Mouse (Mus musculus) left cerebral cortex, postnatal 4 days (tissue): ENCODE data around the gene Fam57a. TPM values are rescaled to one million over a fixed set of nuclear protein-coding genes. Genes with fewer than 3 reads are reported as not detected.
A peak's percentile ranks its signal among the peaks of the same experiment; 100 is the strongest.

Experiments
- DNase-seq: peaks from one replicate; pipeline ENCODE4 v3.0.0-alpha.2; 2022
- intact Hi-C: fragments of 180-260 bp; cut with DNase I; formaldehyde crosslinking; loops from one replicate; pipeline ENCODE4 v1.15.1; 2025
- total RNA-seq, 2 experiments: library from RNA; stranded (reverse); gene quantifications; 2 replicates each; pipeline ENCODE4 v1.2.3; 2021

Fam57a gene
- total RNA-seq, 2 experiments from 2014 or later = 22.9 to 25.9 TPM

- intact Hi-C loops = no loop called here
- peak; percentile 94 for DNase-seq
Observed at GRCm38 (mm10) chr11:76242901-76243810, 63.7 kb downstream of the Fam57a start, which contains the start of the genes Mrm3 and Glod4. Mrm3 (plus strand) TSS chr11:76243715. Glod4 (minus strand) TSS chr11:76243725.

DNA sequence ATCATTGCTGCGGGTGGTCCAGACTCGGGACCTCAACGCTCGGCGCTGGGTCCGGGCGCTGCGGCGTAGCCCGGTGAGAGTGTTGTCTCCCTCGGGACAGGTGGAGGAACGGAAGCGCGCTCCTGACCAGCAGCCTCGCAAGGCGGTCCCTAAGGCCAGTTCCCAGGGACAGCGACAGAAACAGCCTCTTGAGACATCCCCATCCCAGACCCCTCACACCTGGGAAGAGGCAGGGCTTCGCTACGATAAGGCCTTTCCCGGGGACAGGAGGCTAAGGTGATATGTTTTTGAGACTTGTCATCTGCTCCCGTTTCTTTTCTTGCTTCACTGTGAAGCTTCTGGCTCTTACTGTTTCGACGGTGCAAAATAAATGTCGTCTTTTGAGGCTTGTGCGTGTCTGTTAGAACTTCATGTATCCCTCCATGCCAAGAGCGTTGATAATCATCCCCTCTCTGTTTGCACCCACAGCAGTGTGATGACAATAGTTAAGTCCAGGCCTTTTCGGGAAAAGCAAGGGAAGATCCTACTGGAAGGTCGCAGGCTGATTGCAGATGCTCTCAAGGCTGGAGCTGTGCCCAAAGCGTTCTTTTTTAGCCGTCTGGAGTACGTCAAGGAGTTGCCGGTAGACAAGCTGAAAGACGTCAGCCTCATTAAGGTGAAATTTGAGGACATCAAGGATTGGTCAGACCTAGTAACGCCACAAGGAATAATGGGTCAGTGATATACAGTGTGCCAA, 64.5 kb downstream of the Fam57a start:
- intact Hi-C loops = no loop called here
- no peak for DNase-seq

- no peak for DNase-seq
- intact Hi-C loops = no loop called here
Observed at GRCm38 (mm10) chr11:76246439-76246838, 67.0 kb downstream of the Fam57a start.

GRCm38 (mm10) chr11:76247239-76247638, 67.8 kb downstream of the Fam57a start:
- intact Hi-C loops = no loop called here

GRCm38 (mm10) chr11:76252036-76252435, 72.6 kb downstream of the Fam57a start:
- intact Hi-C loops = loop anchor here (2.0 kb wide), 1 partner anchor 147 kb away; the partner anchor contains the start of gene Nxn
- DNase-seq = peak; percentile 60

More at GRCm38 (mm10) chr11:76247239-76247638, 67.8 kb downstream of the Fam57a start:
- no peak for DNase-seq

GRCm38 (mm10) chr11:76253145-76253917, 73.9 kb downstream of the Fam57a start:
- intact Hi-C loops = loop anchor here (2.0 kb wide), 1 partner anchor 145 kb away; the partner anchor contains the start of gene Nxn
- peak; percentile 88 for DNase-seq

- DNase-seq = no peak
- intact Hi-C loops = loop anchor here (2.0 kb wide), 1 partner anchor 145 kb away; the partner anchor contains the start of gene Nxn
Observed at GRCm38 (mm10) chr11:76253918-76254264, 74.4 kb downstream of the Fam57a start.

DNA sequence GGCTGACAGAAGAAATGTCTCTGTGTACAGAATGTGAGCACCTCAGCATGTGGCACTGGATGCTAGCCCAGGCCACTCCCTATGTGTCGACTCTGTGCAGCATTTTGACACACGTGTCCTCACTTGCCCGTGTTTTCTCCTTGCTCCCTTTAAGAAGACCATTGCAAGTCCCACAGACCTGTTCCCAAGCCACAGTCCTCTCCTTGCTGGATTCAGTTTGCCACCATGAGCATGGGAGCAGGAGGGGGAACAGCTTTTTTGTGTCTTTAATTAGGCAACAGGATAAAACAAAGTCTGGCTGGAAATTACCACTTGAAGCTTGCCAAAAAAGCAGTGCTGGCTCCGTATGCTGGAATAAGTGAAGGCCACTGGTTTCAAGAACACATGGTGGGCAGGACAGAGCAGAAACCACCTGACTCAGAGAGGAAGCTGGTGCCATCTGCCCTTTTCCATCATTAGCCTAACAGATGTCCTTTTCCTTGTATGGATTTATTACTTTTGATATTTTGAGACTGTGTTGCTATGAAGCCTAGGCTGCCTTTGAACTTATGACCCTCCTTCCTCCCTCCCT, 76.0 kb downstream of the Fam57a start:
- intact Hi-C loops = no loop called here
- peak; percentile 72 for DNase-seq

DNA sequence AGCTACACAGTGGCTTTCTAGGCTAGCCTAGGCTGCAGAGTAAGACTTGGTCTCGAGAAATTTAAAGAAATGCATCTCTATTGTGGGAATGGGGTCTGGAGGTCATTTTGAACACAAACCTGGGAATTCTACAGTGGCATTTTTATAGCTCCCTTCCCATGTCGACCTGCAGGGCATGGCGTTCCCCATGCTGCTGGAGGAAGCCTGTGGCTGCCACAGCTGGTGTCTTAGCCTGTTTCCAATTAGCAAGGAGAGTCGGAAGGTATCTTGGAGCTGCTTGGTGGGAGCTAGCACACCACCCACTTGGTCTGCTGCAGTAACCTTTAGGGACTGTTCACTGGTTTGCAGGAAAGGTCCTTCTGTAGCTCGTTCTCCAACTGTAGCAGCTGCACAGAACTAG, 76.7 kb downstream of the Fam57a start:
- intact Hi-C loops = no loop called here
- no peak for DNase-seq

- DNase-seq = no peak
- intact Hi-C loops = no loop called here
Observed at GRCm38 (mm10) chr11:76257386-76257785, 77.9 kb downstream of the Fam57a start.

GRCm38 (mm10) chr11:76258511-76258910, 79.0 kb downstream of the Fam57a start:
- DNase-seq = no peak
- intact Hi-C loops = no loop called here

GRCm38 (mm10) chr11:76260208-76261050, 81.0 kb downstream of the Fam57a start:
- no peak for DNase-seq
- intact Hi-C loops = no loop called here

GRCm38 (mm10) chr11:76261224-76261623, 81.8 kb downstream of the Fam57a start:
- no peak for DNase-seq
- intact Hi-C loops = no loop called here

DNA sequence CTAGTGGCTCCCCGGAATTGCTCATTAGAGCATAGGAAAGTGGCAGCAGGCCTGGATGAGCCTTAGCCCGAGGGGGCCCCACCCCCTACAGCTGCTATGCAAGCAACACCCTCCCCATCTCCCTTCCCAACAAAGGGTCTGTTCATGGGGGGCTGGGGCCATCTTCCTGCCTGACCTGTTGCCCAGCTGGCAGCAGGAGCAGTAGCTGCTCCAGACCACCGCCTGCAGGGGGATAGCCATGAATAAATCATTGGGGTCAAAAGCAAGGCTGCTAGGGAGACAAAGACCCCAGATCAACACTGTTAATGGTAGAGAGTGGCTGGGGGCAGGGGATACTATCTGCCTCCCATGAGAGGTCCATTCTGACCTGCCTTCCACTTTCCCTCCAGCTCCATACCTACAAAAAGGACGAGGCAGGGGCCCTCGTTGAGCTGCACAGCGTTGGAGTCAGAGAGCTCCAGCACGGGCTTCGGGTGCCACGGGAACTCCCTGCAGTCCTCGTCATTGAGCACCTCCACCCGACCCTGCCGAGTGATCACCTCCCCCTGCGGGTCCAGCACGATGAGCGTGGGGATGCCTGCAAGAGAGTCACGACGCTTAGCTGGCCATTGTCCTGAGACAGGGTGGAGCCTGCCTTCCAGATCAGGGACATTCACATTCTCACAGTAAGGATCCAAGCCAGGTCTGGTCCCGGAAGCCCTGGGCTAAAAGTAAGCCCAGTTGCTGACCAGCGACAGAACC, 83.3 kb downstream of the Fam57a start:
- intact Hi-C loops = no loop called here
- peak; percentile 65 for DNase-seq

Other genes starting within 250 kb of the Fam57a start
- gene Rph3al, start 241.2 kb upstream of the Fam57a start, total RNA-seq = 1 to 10 TPM; 2.9 to 4.3 TPM
- gene 1700016K19Rik, start 179.8 kb upstream of the Fam57a start, total RNA-seq = 1 to 10 TPM; 4.6 to 4.8 TPM
- gene Rflnb, start 151.9 kb upstream of the Fam57a start, total RNA-seq = 10 to 100 TPM; 28.7 to 28.9 TPM
- 10 to 100 TPM; 75.1 to 86.2 TPM for gene Vps53, start within 50 bp of the Fam57a start, total RNA-seq
- gene Dbil5, start 37.9 kb downstream of the Fam57a start, total RNA-seq = not detected
- gene Gemin4, start 38.0 kb downstream of the Fam57a start, total RNA-seq = 10 to 100 TPM in 1 of 2 experiments, 1 to 10 TPM in 1; 7.7 to 10.3 TPM
- gene Mrm3, start 64.0 kb downstream of the Fam57a start, total RNA-seq = 10 to 100 TPM; 14.0 to 16.8 TPM
- 10 to 100 TPM; 49.7 to 62.0 TPM for gene Glod4, start 64.1 kb downstream of the Fam57a start, total RNA-seq
- gene Nxn, start 219.5 kb downstream of the Fam57a start, total RNA-seq = 10 to 100 TPM; 12.4 to 15.7 TPM
- gene Timm22, start 227.3 kb downstream of the Fam57a start, total RNA-seq = 10 to 100 TPM; 34.1 to 38.0 TPM